Mouse (Mus musculus) testis, adult 2 months (tissue): ENCODE results near the gene Sap30.

Experiments used
- CTCF ChIP-seq: fragments of 200-500 bp; IDR thresholded peaks from 2 replicates; pipeline ENCODE4 v1.5.1; 2012; ENCODE audit warnings: low read depth, mild to moderate bottlenecking, inconsistent platforms, low read length, moderate library complexity; ENCODE audit not compliant: control insufficient read depth, insufficient read depth, insufficient replicate concordance
- POLR2A ChIP-seq: fragments of 200-500 bp; IDR thresholded peaks from 2 replicates; pipeline ENCODE4 v1.6.1; 2012; ENCODE audit warnings: low read depth, mild to moderate bottlenecking, inconsistent platforms, low read length, moderate library complexity; ENCODE audit not compliant: control insufficient read depth

DNA sequence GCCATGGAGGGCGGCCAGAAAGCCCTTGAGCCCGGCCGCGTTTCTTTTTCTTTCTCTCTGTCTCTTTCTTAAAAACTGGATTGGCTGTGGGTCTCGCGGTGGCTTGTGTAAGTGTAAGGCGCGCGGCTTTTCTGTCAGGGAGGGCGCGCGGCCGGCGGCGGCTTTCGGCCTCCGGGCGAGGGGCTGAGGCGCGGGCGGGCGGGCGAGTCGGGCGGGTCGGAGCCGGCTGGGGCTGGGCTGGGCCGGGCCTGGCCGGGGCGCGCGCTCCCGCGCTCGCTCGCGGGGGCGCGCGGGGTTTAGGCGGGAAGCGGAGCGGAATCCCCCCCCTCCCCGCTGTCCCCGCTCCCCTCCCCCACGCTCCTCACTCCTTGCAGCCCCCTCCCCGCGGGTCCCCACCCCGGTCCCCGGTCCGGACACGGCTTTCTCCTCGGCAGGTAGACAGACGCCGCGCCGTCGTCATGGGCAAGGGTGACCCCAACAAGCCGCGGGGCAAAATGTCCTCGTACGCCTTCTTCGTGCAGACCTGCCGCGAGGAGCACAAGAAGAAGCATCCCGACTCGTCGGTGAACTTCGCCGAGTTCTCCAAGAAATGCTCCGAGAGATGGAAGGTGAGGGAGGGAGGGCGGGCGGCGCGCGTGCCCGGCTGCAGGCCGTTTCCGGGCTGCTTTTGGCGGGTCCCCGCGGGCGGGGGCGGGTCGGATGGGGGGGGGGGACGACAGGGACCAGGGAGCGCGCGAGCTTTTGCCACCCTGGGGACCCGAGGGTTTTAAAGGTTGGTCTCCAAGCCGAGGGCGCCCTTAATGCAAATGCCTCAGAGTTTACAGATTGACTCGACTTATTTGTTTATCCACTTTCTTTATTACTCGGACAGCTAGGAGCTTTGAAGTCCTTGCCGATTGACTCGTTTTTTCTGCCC, 24.7 kb upstream of the Sap30 start:
- TF ChIP-seq CTCF (no peak), POLR2A (no peak)
